Mouse (Mus musculus) CH12.LX (cell line): ENCODE data around the gene Tnk1. TPM values are rescaled to one million over a fixed set of nuclear protein-coding genes. Genes with fewer than 3 reads are reported as not detected.
A peak's percentile ranks its signal among the peaks of the same experiment; 100 is the strongest.

ENCODE experiments used
- DNase-seq: peaks from one replicate; pipeline ENCODE4 v3.0.0-alpha.2; 2013; ENCODE audit errors: extremely low read depth
- H3K27ac ChIP-seq: 2 replicates; pipeline ENCODE4 v1.5.1; 2012; ENCODE audit warnings: low read depth, mild to moderate bottlenecking, control low read depth, moderate library complexity; ENCODE audit not compliant: insufficient read depth
- H3K27me3 ChIP-seq: replicated peaks from 2 replicates; pipeline ENCODE3; 2012; ENCODE audit warnings: inconsistent platforms
- H3K36me3 ChIP-seq, 2 experiments: replicated peaks in 1 of 2; 2 replicates each; pipeline versions ENCODE3 to v1.6.1; 2012; ENCODE audit warnings: inconsistent platforms in 1 of 2, low read length in 1 of 2, mild to moderate bottlenecking in 1 of 2, mixed read lengths in 1 of 2, moderate library complexity in 1 of 2; ENCODE audit not compliant: control insufficient read depth in 1 of 2, insufficient read depth in 1 of 2
- H3K4me1 ChIP-seq, 2 experiments: 2 replicates each; pipeline ENCODE4 v1.6.1; 2012; ENCODE audit warnings: inconsistent platforms in 1 of 2, moderate library complexity in 1 of 2; ENCODE audit not compliant: insufficient read depth in 2 of 2, control insufficient read depth in 1 of 2
- H3K4me2 ChIP-seq: 2 replicates; pipeline ENCODE4 v1.6.1; 2012; ENCODE audit warnings: low read depth, mild to moderate bottlenecking, control low read depth; ENCODE audit not compliant: poor library complexity, insufficient read depth, severe bottlenecking
- H3K4me3 ChIP-seq, 3 experiments: fragments of 150-350 bp in 1 of 3; sonication (generic) in 1 of 3; replicated peaks in 1 of 3; 2 replicates each; pipeline versions ENCODE3 to v1.5.1; 2011 to 2012; ENCODE audit warnings: low read depth in 2 of 3, low read length in 2 of 3, mild to moderate bottlenecking in 2 of 3, moderate library complexity in 2 of 3, control low read depth in 1 of 3, improper control_type of control experiment in 1 of 3, inconsistent platforms in 1 of 3, mixed read lengths in 1 of 3; ENCODE audit not compliant: poor library complexity in 1 of 3
- H3K79me2 ChIP-seq: replicated peaks from 2 replicates; pipeline ENCODE4 v1.6.1; 2012; ENCODE audit warnings: mild to moderate bottlenecking, moderate library complexity; ENCODE audit not compliant: control insufficient read depth, poor library complexity, insufficient read depth, severe bottlenecking; ENCODE audit errors: extremely low read depth
- H3K9ac ChIP-seq: 2 replicates; pipeline ENCODE4 v1.6.1; 2012; ENCODE audit warnings: low read depth, mild to moderate bottlenecking, control low read depth, moderate library complexity; ENCODE audit not compliant: insufficient read depth
- H3K9me3 ChIP-seq: replicated peaks from 2 replicates; pipeline ENCODE3; 2012; ENCODE audit warnings: low read length, inconsistent platforms, mixed read lengths
- BHLHE40 ChIP-seq: IDR thresholded peaks from 2 replicates; pipeline ENCODE4 v1.6.1; 2011; ENCODE audit warnings: mild to moderate bottlenecking, low read depth, low read length, improper control_type of control experiment
- CTCF ChIP-seq, 2 experiments: IDR thresholded peaks in 1 of 2; conservative IDR thresholded peaks in 1 of 2; 2 replicates each; pipeline ENCODE4 v1.5.1; 2011 to 2012; ENCODE audit warnings: low read depth in 2 of 2, low read length in 2 of 2, improper control_type of control experiment in 1 of 2, inconsistent platforms in 1 of 2, mild to moderate bottlenecking in 1 of 2, moderate library complexity in 1 of 2
- E2F4 ChIP-seq: IDR thresholded peaks from 2 replicates; pipeline ENCODE4 v1.6.1; 2011; ENCODE audit warnings: low read depth, low read length, improper control_type of control experiment; ENCODE audit not compliant: insufficient replicate concordance
- ELF1 ChIP-seq: IDR thresholded peaks from 2 replicates; pipeline ENCODE4 v1.6.1; 2014; ENCODE audit warnings: low read depth, mild to moderate bottlenecking, inconsistent platforms, low read length, improper control_type of control experiment
- ETS1 ChIP-seq: conservative IDR thresholded peaks from 2 replicates; pipeline ENCODE4 v1.6.1; 2012; ENCODE audit warnings: low read depth, mild to moderate bottlenecking, inconsistent platforms, low read length, improper control_type of control experiment, moderate library complexity
- HCFC1 ChIP-seq: IDR thresholded peaks from 2 replicates; pipeline ENCODE4 v1.6.1; 2012; ENCODE audit warnings: low read depth, mild to moderate bottlenecking, inconsistent platforms, low read length, improper control_type of control experiment
- IRF4 ChIP-seq: IDR thresholded peaks from 2 replicates; pipeline ENCODE4 v1.6.1; 2014; ENCODE audit warnings: low read depth, mild to moderate bottlenecking, inconsistent platforms, low read length, improper control_type of control experiment
- KAT2A ChIP-seq: IDR thresholded peaks from 2 replicates; pipeline ENCODE4 v1.6.1; 2012; ENCODE audit warnings: low read length, improper control_type of control experiment, inconsistent platforms; ENCODE audit not compliant: insufficient replicate concordance
- MAFK ChIP-seq: IDR thresholded peaks from 2 replicates; pipeline ENCODE4 v1.6.1; 2011; ENCODE audit warnings: low read length, improper control_type of control experiment; ENCODE audit not compliant: insufficient replicate concordance
- MAX ChIP-seq: IDR thresholded peaks from 2 replicates; pipeline ENCODE4 v1.6.1; 2011; ENCODE audit warnings: low read length, improper control_type of control experiment
- MEF2A ChIP-seq: IDR thresholded peaks from 2 replicates; pipeline ENCODE4 v1.6.1; 2014; ENCODE audit warnings: low read depth, mild to moderate bottlenecking, inconsistent platforms, low read length, improper control_type of control experiment, borderline replicate concordance
- MXI1 ChIP-seq: IDR thresholded peaks from 2 replicates; pipeline ENCODE4 v1.6.1; 2011; ENCODE audit warnings: mild to moderate bottlenecking, low read depth, low read length, improper control_type of control experiment
- MYC ChIP-seq: IDR thresholded peaks from 2 replicates; pipeline ENCODE4 v1.6.1; 2011; ENCODE audit warnings: low read depth, mild to moderate bottlenecking, improper control_type of control experiment, low read length
- PAX5 ChIP-seq: IDR thresholded peaks from 2 replicates; pipeline ENCODE4 v1.6.1; 2012; ENCODE audit warnings: low read length, inconsistent platforms, mixed read lengths
- POLR2A ChIP-seq: IDR thresholded peaks from 2 replicates; pipeline ENCODE4 v1.6.1; 2011; ENCODE audit warnings: low read depth, mild to moderate bottlenecking, improper control_type of control experiment, low read length
- RAD21 ChIP-seq: IDR thresholded peaks from 2 replicates; pipeline ENCODE4 v1.6.1; 2011; ENCODE audit warnings: low read depth, mild to moderate bottlenecking, low read length, improper control_type of control experiment, moderate library complexity
- RCOR1 ChIP-seq: conservative IDR thresholded peaks from 2 replicates; pipeline ENCODE4 v1.6.1; 2012; ENCODE audit warnings: low read depth, mild to moderate bottlenecking, inconsistent platforms, low read length, improper control_type of control experiment
- SIN3A ChIP-seq: IDR thresholded peaks from 2 replicates; pipeline ENCODE4 v1.6.1; 2012; ENCODE audit warnings: low read length, improper control_type of control experiment, inconsistent platforms
- TBP ChIP-seq: conservative IDR thresholded peaks from 2 replicates; pipeline ENCODE4 v1.6.1; 2011; ENCODE audit warnings: low read depth, low read length, improper control_type of control experiment
- TCF12 ChIP-seq: IDR thresholded peaks from 2 replicates; pipeline ENCODE4 v1.6.1; 2014; ENCODE audit warnings: low read depth, mild to moderate bottlenecking, inconsistent platforms, low read length, improper control_type of control experiment
- UBTF ChIP-seq: IDR thresholded peaks from 2 replicates; pipeline ENCODE4 v1.6.1; 2012; ENCODE audit warnings: low read depth, mild to moderate bottlenecking, inconsistent platforms, low read length, improper control_type of control experiment, moderate library complexity
- USF2 ChIP-seq: conservative IDR thresholded peaks from 2 replicates; pipeline ENCODE4 v1.6.1; 2011; ENCODE audit warnings: low read depth, low read length, improper control_type of control experiment
- ZC3H11A ChIP-seq: IDR thresholded peaks from 2 replicates; pipeline ENCODE4 v1.6.1; 2012; ENCODE audit warnings: low read depth, mild to moderate bottlenecking, inconsistent platforms, low read length, improper control_type of control experiment
- ZNF384 ChIP-seq: IDR thresholded peaks from 2 replicates; pipeline ENCODE4 v1.6.1; 2012; ENCODE audit warnings: low read depth, low read length, improper control_type of control experiment, inconsistent platforms
- dilution Hi-C: fragments of 300-500 bp; cut with MboI; formaldehyde crosslinking; loops from 2 replicates; pipeline ENCODE4 v1.14.3; 2020; ENCODE audit warnings: low sequenced_read_pairs; ENCODE audit not compliant: extremely low pct_unique_long_range_greater_than_20kb, extremely low pct_ligation_motif_present
- in situ Hi-C: fragments of 300-500 bp; cut with MboI; formaldehyde crosslinking; loops from 3 replicates; pipeline ENCODE4 v1.14.3; 2019; ENCODE audit warnings: low sequenced_read_pairs, low pct_ligation_motif_present, low pct_unique_long_range_greater_than_20kb, mixed read lengths
- polyA plus RNA-seq: library from polyadenylated mRNA; unstranded; fragments of >175 nt; gene quantifications from 2 replicates; pipeline ENCODE4 v1.2.1, GENCODE M21; 2012; ENCODE audit warnings: low read depth; ENCODE audit not compliant: insufficient read length
- total RNA-seq, 2 experiments: library from RNA; depleted of rRNA; stranded (reverse); fragments of 300-350 nt in 1 of 2; fragments of >200 nt in 1 of 2; gene quantifications; 2 replicates each; pipeline ENCODE4 v1.2.3; 2012 to 2014

Gene Tnk1
- total and polyA plus RNA-seq, 3 experiments, result 0.13 to 0.30 TPM; not detected in 1

GRCm38 (mm10) chr11:69902972-69903371, 44.4 kb upstream of the Tnk1 start:
- DNase-seq, result no peak
- in situ Hi-C loops, result no loop called here
- H3K27me3 ChIP-seq, result no peaks in the 10 kb centered on the region
- H3K27ac ChIP-seq, result no peak overlapping the region
- peak overlapping the region; percentile 89 for H3K4me2 ChIP-seq
- dilution Hi-C loops, result no loop called here
- no peak for TF ChIP-seq RAD21
- TF ChIP-seq PAX5, result no peak
- TF ChIP-seq TCF12, result no peak
- TF ChIP-seq RCOR1, result no peak
- no peak for TF ChIP-seq ELF1
- no peak for TF ChIP-seq ZC3H11A
- TF ChIP-seq IRF4, result no peak
- TF ChIP-seq BHLHE40, result no peak
- TF ChIP-seq KAT2A, result no peak
- no peak overlapping the region for H3K9ac ChIP-seq
- no peaks in the 10 kb centered on the region for H3K9me3 ChIP-seq
- peaks cover 7 to 29% of the 10 kb centered on the region in 2 experiments for H3K4me1 ChIP-seq
- peaks cover 45 to 48% of the 10 kb centered on the region in 2 experiments for H3K36me3 ChIP-seq
- peaks cover 10% of the 10 kb centered on the region for H3K79me2 ChIP-seq
- H3K4me3 ChIP-seq, result peak overlapping the region in 1 of 3 experiments; percentile 82

GRCm38 (mm10) chr11:69901993-69902392, 43.5 kb upstream of the Tnk1 start:
- H3K27ac ChIP-seq, result peak overlapping the region; percentile 50
- H3K4me1 ChIP-seq, result peaks cover 7 to 29% of the 10 kb centered on the region in 2 experiments
- no peaks in the 10 kb centered on the region for H3K9me3 ChIP-seq
- dilution Hi-C loops, result no loop called here
- no peaks in the 10 kb centered on the region for H3K27me3 ChIP-seq
- H3K79me2 ChIP-seq, result peaks cover 10% of the 10 kb centered on the region
- peak overlapping the region; percentile 81 for H3K9ac ChIP-seq
- peaks cover 35 to 38% of the 10 kb centered on the region in 2 experiments for H3K36me3 ChIP-seq
- H3K4me3 ChIP-seq, result peak overlapping the region; percentile 70 to 97 (median 82)
- peak overlapping the region; percentile 89 for H3K4me2 ChIP-seq
- TF ChIP-seq MYC, result no peak
- no peak for TF ChIP-seq UBTF
- TF ChIP-seq HCFC1, result no peak
- no peak for TF ChIP-seq ZNF384
- no peak for TF ChIP-seq RAD21
- TF ChIP-seq, all 38 proteins: peak for 0
- in situ Hi-C loops, result no loop called here
- no peak for DNase-seq

GRCm38 (mm10) chr11:69901406-69901846, 42.9 kb upstream of the Tnk1 start:
- Histone ChIP-seq H3K4me2 (peak overlapping the region; percentile 29), H3K9ac (peak overlapping the region; percentile 81), H3K79me2 (peaks cover 10% of the 10 kb centered on the region), H3K27me3 (no peaks in the 10 kb centered on the region), H3K9me3 (no peaks in the 10 kb centered on the region), H3K4me3 (peak overlapping the region; percentile 67 to 82 (median 70)), H3K4me1 (peaks cover 7 to 29% of the 10 kb centered on the region in 2 experiments), H3K36me3 (peaks cover 29 to 32% of the 10 kb centered on the region in 2 experiments), H3K27ac (peak overlapping the region; percentile 75)
- DNase-seq, result peak; percentile 99
- in situ Hi-C loops, result no loop called here
- dilution Hi-C loops, result no loop called here
- TF ChIP-seq USF2, result no peak
- TF ChIP-seq CTCF (conservative IDR thresholded peaks at IDR 0.05 in 1 of 2, IDR thresholded peaks at IDR 0.05 in 1 of 2; ENCODE audit: low read depth in 2 of 2, low read length in 2 of 2), result no peak
- peak; percentile 82; the same call in 1 of the 2 replicates for TF ChIP-seq E2F4
- TF ChIP-seq SIN3A, result peak; percentile 83
- TF ChIP-seq MYC, result peak; percentile 82; the same call in 1 of the 2 replicates
- peak; percentile 59 for TF ChIP-seq BHLHE40
- TF ChIP-seq ETS1, result 0 out of 2 replicates have a peak, but pooled peaks have one; percentile 19
- no peak for TF ChIP-seq PAX5
- no peak for TF ChIP-seq ZC3H11A
- peak; percentile 69; the same call in 1 of the 2 replicates for TF ChIP-seq IRF4
- TF ChIP-seq MEF2A, result peak; percentile 90
- peak; percentile 81 for TF ChIP-seq MAX
- peak; percentile 90 for TF ChIP-seq MXI1
- TF ChIP-seq TBP, result peak; percentile 60; the same call in 1 of the 2 replicates
- TF ChIP-seq POLR2A, result peak; percentile 60
- TF ChIP-seq MAFK, result no peak
- peak; percentile 92 for TF ChIP-seq HCFC1
- peak; percentile 94 for TF ChIP-seq UBTF
